Mouse (Mus musculus) gonadal fat pad, adult 2 months (tissue): ENCODE measurements at regions not wholly inside any gene's neighbourhood (a gene's known extent, or its start where the extent isn't known, plus 50 kb on each side); places are given as distances from the start of the nearest gene placed in this dataset.

Experiments used
- DNase-seq: peaks from one replicate; pipeline ENCODE4 v3.0.0-alpha.2; 2012; ENCODE audit warnings: low read depth

GRCm38 (mm10) chr3:57910020-57910419 is 62.1 kb upstream of the Pfn2 start:
- DNase-seq: no peak

GRCm38 (mm10) chr3:57911831-57912596 is 64.1 kb upstream of the Pfn2 start:
- DNase-seq: no peak

- no peak for DNase-seq
Measured at GRCm38 (mm10) chr3:57912650-57913343, 64.9 kb upstream of the Pfn2 start.

GRCm38 (mm10) chr3:57914687-57915086 is 66.8 kb upstream of the Pfn2 start:
- no peak for DNase-seq

- DNase-seq: no peak
Measured at GRCm38 (mm10) chr3:57918913-57919312, 71.0 kb upstream of the Pfn2 start.

- no peak for DNase-seq
Measured at GRCm38 (mm10) chr3:57919390-57920089, 71.7 kb upstream of the Pfn2 start.

GRCm38 (mm10) chr3:57920090-57920432 is 72.2 kb upstream of the Pfn2 start:
- DNase-seq: no peak

- no peak for DNase-seq
Measured at GRCm38 (mm10) chr3:57921071-57921882, 73.4 kb upstream of the Pfn2 start.

- no peak for DNase-seq
Measured at GRCm38 (mm10) chr3:57923061-57923460, 75.2 kb upstream of the Pfn2 start.

GRCm38 (mm10) chr3:57932657-57933539 is 85.0 kb upstream of the Pfn2 start:
- DNase-seq: no peak

GRCm38 (mm10) chr3:57935042-57935610 is 87.2 kb upstream of the Pfn2 start:
- no peak for DNase-seq

GRCm38 (mm10) chr3:57940504-57941381 is 92.9 kb upstream of the Pfn2 start:
- DNase-seq: no peak

GRCm38 (mm10) chr3:57944698-57945097 is 96.8 kb upstream of the Pfn2 start:
- no peak for DNase-seq

GRCm38 (mm10) chr3:57945765-57946164 is 97.9 kb upstream of the Pfn2 start:
- DNase-seq: no peak

- no peak for DNase-seq
Measured at GRCm38 (mm10) chr3:57947331-57947730, 99.5 kb upstream of the Pfn2 start.

GRCm38 (mm10) chr3:57948720-57949119 is 100.8 kb upstream of the Pfn2 start:
- DNase-seq: no peak

GRCm38 (mm10) chr3:57950431-57951331 is 102.8 kb upstream of the Pfn2 start:
- DNase-seq: no peak

- DNase-seq: no peak
Measured at GRCm38 (mm10) chr3:57951438-57951837, 103.6 kb upstream of the Pfn2 start.

GRCm38 (mm10) chr3:57957352-57957751 is 109.5 kb upstream of the Pfn2 start:
- DNase-seq: peak; percentile 23
